Mouse (Mus musculus) forebrain, embryonic 11.5 days (tissue): ENCODE measurements around the gene Cradd. TPM values are rescaled to one million over a fixed set of nuclear protein-coding genes. Genes with fewer than 3 reads are reported as not detected.
A peak's percentile ranks its signal among the peaks of the same experiment; 100 is the strongest.

Experiments used
- ATAC-seq: fragments of 200-750 bp; cut with Nextera tagmentation; replicated peaks from 2 replicates; pipeline ENCODE4 v1.8.0; 2017; ENCODE audit warnings: moderate TSS enrichment; ENCODE audit not compliant: low FRiP score
- DNase-seq: peaks from one replicate; pipeline ENCODE4 v3.0.0-alpha.2; 2017; ENCODE audit warnings: low spot score
- H3K27ac ChIP-seq: fragments of 300-500 bp; sonication (generic); 2 replicates; pipeline ENCODE4 v1.5.1; 2014; ENCODE audit warnings: low read depth, low read length
- H3K27me3 ChIP-seq: fragments of 300-500 bp; sonication (generic); 2 replicates; pipeline ENCODE4 v1.6.1; 2014; ENCODE audit warnings: mild to moderate bottlenecking, low read length, mixed read lengths; ENCODE audit not compliant: control insufficient read depth, insufficient read depth
- H3K36me3 ChIP-seq: fragments of 300-500 bp; sonication (generic); 2 replicates; pipeline ENCODE4 v1.6.1; 2014; ENCODE audit warnings: mild to moderate bottlenecking, low read length, moderate library complexity, mixed read lengths; ENCODE audit not compliant: control insufficient read depth, insufficient read depth
- H3K4me1 ChIP-seq: fragments of 300-500 bp; sonication (generic); replicated peaks from 2 replicates; pipeline ENCODE4 v1.6.1; 2014; ENCODE audit warnings: low read length, mixed read lengths; ENCODE audit not compliant: control insufficient read depth, insufficient read depth
- H3K4me2 ChIP-seq: fragments of 300-500 bp; sonication (generic); 2 replicates; pipeline ENCODE4 v1.6.1; 2014; ENCODE audit warnings: low read depth, mild to moderate bottlenecking, low read length, moderate library complexity, mixed read lengths; ENCODE audit not compliant: severe bottlenecking
- H3K4me3 ChIP-seq: fragments of 300-500 bp; sonication (generic); 2 replicates; pipeline ENCODE4 v1.5.1; 2014; ENCODE audit warnings: low read depth, low read length
- H3K9ac ChIP-seq: fragments of 300-500 bp; sonication (generic); 2 replicates; pipeline ENCODE4 v1.6.1; 2014; ENCODE audit warnings: low read length
- H3K9me3 ChIP-seq: fragments of 300-500 bp; sonication (generic); 2 replicates; pipeline ENCODE4 v1.6.1; 2016; ENCODE audit warnings: low read length, mixed read lengths; ENCODE audit not compliant: control insufficient read depth
- WGBS: fragments of 180-500 bp; shearing (Covaris S2); extraction: QIAGEN DNeasy Blood & Tissue Kit; methylation state at CpG from one replicate; pipeline ENCODE4 v1.1.7; 2014; 5-methylcytosine and 5-hydroxymethylcytosine counted together
- polyA plus RNA-seq: library from polyadenylated mRNA; unstranded; fragments of >200 nt; fragmentation: Nextera tagmentation; extraction: Ambion mirVana; gene quantifications from 2 replicates; pipeline ENCODE4 v1.2.1, GENCODE M21; 2014

Cradd gene
- polyA plus RNA-seq, 1 experiment from 2014 or later: 16.6 TPM

- 77% methylated on average over 8 of the region's 8 CpGs for WGBS
- H3K4me1 ChIP-seq: peaks cover 6% of the 10 kb centered on the region; the same call in 1 of the 2 replicates
- H3K9ac ChIP-seq: no peak overlapping the region
- H3K36me3 ChIP-seq: no peaks in the 10 kb centered on the region
- no peak overlapping the region for H3K4me2 ChIP-seq
- H3K4me3 ChIP-seq: no peak overlapping the region
- no peaks in the 10 kb centered on the region for H3K27me3 ChIP-seq
- H3K9me3 ChIP-seq: no peaks in the 10 kb centered on the region
- DNase-seq (no peak), ATAC-seq (no peak)
- no peak overlapping the region for H3K27ac ChIP-seq
Measured at GRCm38 (mm10) chr10:95255018-95255680, 68.8 kb downstream of the Cradd start.

GRCm38 (mm10) chr10:95254453-95255001 is 69.4 kb downstream of the Cradd start:
- Histone ChIP-seq H3K4me2 (no peak overlapping the region), H3K9me3 (no peaks in the 10 kb centered on the region), H3K36me3 (no peaks in the 10 kb centered on the region), H3K4me3 (no peak overlapping the region), H3K9ac (no peak overlapping the region), H3K27me3 (no peaks in the 10 kb centered on the region), H3K4me1 (peaks cover 6% of the 10 kb centered on the region; the same call in 1 of the 2 replicates), H3K27ac (no peak overlapping the region)
- 42% methylated on average over 13 of the region's 13 CpGs for WGBS
- DNase-seq (no peak), ATAC-seq (no peak)

- Histone ChIP-seq H3K9me3 (no peaks in the 10 kb centered on the region), H3K4me3 (no peak overlapping the region), H3K27ac (no peak overlapping the region), H3K27me3 (no peaks in the 10 kb centered on the region), H3K4me2 (no peak overlapping the region), H3K36me3 (no peaks in the 10 kb centered on the region), H3K4me1 (peaks cover 6% of the 10 kb centered on the region; the same call in 1 of the 2 replicates), H3K9ac (no peak overlapping the region)
- 56% methylated on average over 3 of the region's 3 CpGs for WGBS
- DNase-seq: no peak
- ATAC-seq: no peak
Measured at GRCm38 (mm10) chr10:95254046-95254445, 69.9 kb downstream of the Cradd start.

- Histone ChIP-seq H3K4me1 (peaks cover 5% of the 10 kb centered on the region; the same call in 1 of the 2 replicates), H3K27me3 (no peaks in the 10 kb centered on the region), H3K4me2 (no peak overlapping the region), H3K27ac (no peak overlapping the region), H3K9me3 (no peaks in the 10 kb centered on the region), H3K4me3 (no peak overlapping the region), H3K36me3 (no peaks in the 10 kb centered on the region), H3K9ac (no peak overlapping the region)
- 69% methylated on average over 16 of the region's 16 CpGs for WGBS
- no peak for DNase-seq
- no peak for ATAC-seq
Measured at GRCm38 (mm10) chr10:95251674-95252073, 72.3 kb downstream of the Cradd start.

- DNase-seq: no peak
Measured at GRCm38 (mm10) chr10:95248362-95248761, 75.6 kb downstream of the Cradd start.

GRCm38 (mm10) chr10:95246696-95247095 is 77.2 kb downstream of the Cradd start:
- Histone ChIP-seq H3K4me3 (no peak overlapping the region), H3K4me1 (no peaks in the 10 kb centered on the region), H3K36me3 (no peaks in the 10 kb centered on the region), H3K4me2 (no peak overlapping the region), H3K9me3 (no peaks in the 10 kb centered on the region), H3K27ac (no peak overlapping the region), H3K9ac (no peak overlapping the region), H3K27me3 (no peaks in the 10 kb centered on the region)
- 95% methylated on average over 2 of the region's 2 CpGs for WGBS
- ATAC-seq: no peak
- DNase-seq: no peak

More at GRCm38 (mm10) chr10:95248362-95248761, 75.6 kb downstream of the Cradd start:
- Histone ChIP-seq H3K27ac (no peak overlapping the region), H3K9me3 (no peaks in the 10 kb centered on the region), H3K36me3 (no peaks in the 10 kb centered on the region), H3K9ac (no peak overlapping the region), H3K27me3 (no peaks in the 10 kb centered on the region), H3K4me2 (no peak overlapping the region), H3K4me1 (no peaks in the 10 kb centered on the region), H3K4me3 (no peak overlapping the region)
- whole genome bisulfite sequencing: 48% methylated on average over 6 of the region's 6 CpGs
- no peak for ATAC-seq

GRCm38 (mm10) chr10:95245680-95245982 is 78.3 kb downstream of the Cradd start:
- no peaks in the 10 kb centered on the region for H3K9me3 ChIP-seq
- H3K27ac ChIP-seq: no peak overlapping the region
- no peaks in the 10 kb centered on the region for H3K4me1 ChIP-seq
- no peak for DNase-seq
- no peak overlapping the region for H3K9ac ChIP-seq
- no peaks in the 10 kb centered on the region for H3K27me3 ChIP-seq
- no peaks in the 10 kb centered on the region for H3K36me3 ChIP-seq
- WGBS: 82% methylated on average over 2 of the region's 2 CpGs
- H3K4me3 ChIP-seq: no peak overlapping the region
- ATAC-seq: no peak
- H3K4me2 ChIP-seq: no peak overlapping the region

GRCm38 (mm10) chr10:95244961-95245679 is 78.8 kb downstream of the Cradd start:
- no peaks in the 10 kb centered on the region for H3K4me1 ChIP-seq
- H3K9ac ChIP-seq: no peak overlapping the region
- no peak for DNase-seq
- no peaks in the 10 kb centered on the region for H3K36me3 ChIP-seq
- no peaks in the 10 kb centered on the region for H3K9me3 ChIP-seq
- no peak overlapping the region for H3K4me2 ChIP-seq
- no peaks in the 10 kb centered on the region for H3K27me3 ChIP-seq
- no peak overlapping the region for H3K27ac ChIP-seq
- WGBS: 44% methylated on average over 18 of the region's 23 CpGs
- peak; percentile 47; the same call in 1 of the 2 replicates for ATAC-seq
- no peak overlapping the region for H3K4me3 ChIP-seq
